Mouse (Mus musculus) neural tube, embryonic 11.5 days (tissue): Measurements from ENCODE around the gene Bcl2. TPM values are rescaled to one million over a fixed set of nuclear protein-coding genes. Genes with fewer than 3 reads are reported as not detected.

Experiments used
- ATAC-seq: fragments of 200-750 bp; cut with Nextera tagmentation; 2 replicates; pipeline ENCODE4 v1.8.0; 2017; ENCODE audit warnings: moderate number of reproducible peaks, mild to moderate bottlenecking, moderate TSS enrichment, moderate library complexity; ENCODE audit not compliant: insufficient read depth, low FRiP score, low TSS enrichment
- DNase-seq: peaks from one replicate; pipeline ENCODE4 v3.0.0-alpha.2; 2015; ENCODE audit warnings: low spot score
- H3K27ac ChIP-seq: fragments of 300-500 bp; sonication (generic); 2 replicates; pipeline ENCODE4 v1.5.1; 2014; ENCODE audit warnings: low read depth, mild to moderate bottlenecking, low read length
- H3K27me3 ChIP-seq: fragments of 300-500 bp; sonication (generic); 2 replicates; pipeline ENCODE4 v1.6.1; 2014; ENCODE audit warnings: mild to moderate bottlenecking, low read length, mixed read lengths; ENCODE audit not compliant: control insufficient read depth, insufficient read depth
- H3K36me3 ChIP-seq: fragments of 300-500 bp; sonication (generic); 2 replicates; pipeline ENCODE4 v1.6.1; 2014; ENCODE audit warnings: mild to moderate bottlenecking, low read length, moderate library complexity, mixed read lengths; ENCODE audit not compliant: control insufficient read depth, insufficient read depth
- H3K4me1 ChIP-seq: fragments of 300-500 bp; sonication (generic); 2 replicates; pipeline ENCODE4 v1.6.1; 2014; ENCODE audit warnings: low read length, mixed read lengths; ENCODE audit not compliant: control insufficient read depth, insufficient read depth
- H3K4me2 ChIP-seq: fragments of 300-500 bp; sonication (generic); 2 replicates; pipeline ENCODE4 v1.6.1; 2014; ENCODE audit warnings: low read depth, mild to moderate bottlenecking, moderate library complexity
- H3K4me3 ChIP-seq: fragments of 300-500 bp; sonication (generic); 2 replicates; pipeline ENCODE4 v1.5.1; 2014; ENCODE audit warnings: low read depth, low read length
- H3K9ac ChIP-seq: fragments of 300-500 bp; sonication (generic); 2 replicates; pipeline ENCODE4 v1.6.1; 2014; ENCODE audit warnings: mild to moderate bottlenecking, low read length
- H3K9me3 ChIP-seq: fragments of 300-500 bp; sonication (generic); 2 replicates; pipeline ENCODE4 v1.6.1; 2016; ENCODE audit warnings: low read length; ENCODE audit not compliant: control insufficient read depth
- whole genome bisulfite sequencing: fragments of 180-500 bp; shearing (Covaris S2); extraction: QIAGEN DNeasy Blood & Tissue Kit; methylation state at CpG from one replicate; pipeline ENCODE4 v1.1.7; 2014; 5-methylcytosine and 5-hydroxymethylcytosine counted together
- polyA plus RNA-seq: library from polyadenylated mRNA; unstranded; fragments of >200 nt; fragmentation: Nextera tagmentation; extraction: Ambion mirVana; gene quantifications from 2 replicates; pipeline ENCODE4 v1.2.1, GENCODE M21; 2014

The Bcl2 gene
- polyA plus RNA-seq, 1 experiment from 2014 or later = 5.5 TPM

DNA sequence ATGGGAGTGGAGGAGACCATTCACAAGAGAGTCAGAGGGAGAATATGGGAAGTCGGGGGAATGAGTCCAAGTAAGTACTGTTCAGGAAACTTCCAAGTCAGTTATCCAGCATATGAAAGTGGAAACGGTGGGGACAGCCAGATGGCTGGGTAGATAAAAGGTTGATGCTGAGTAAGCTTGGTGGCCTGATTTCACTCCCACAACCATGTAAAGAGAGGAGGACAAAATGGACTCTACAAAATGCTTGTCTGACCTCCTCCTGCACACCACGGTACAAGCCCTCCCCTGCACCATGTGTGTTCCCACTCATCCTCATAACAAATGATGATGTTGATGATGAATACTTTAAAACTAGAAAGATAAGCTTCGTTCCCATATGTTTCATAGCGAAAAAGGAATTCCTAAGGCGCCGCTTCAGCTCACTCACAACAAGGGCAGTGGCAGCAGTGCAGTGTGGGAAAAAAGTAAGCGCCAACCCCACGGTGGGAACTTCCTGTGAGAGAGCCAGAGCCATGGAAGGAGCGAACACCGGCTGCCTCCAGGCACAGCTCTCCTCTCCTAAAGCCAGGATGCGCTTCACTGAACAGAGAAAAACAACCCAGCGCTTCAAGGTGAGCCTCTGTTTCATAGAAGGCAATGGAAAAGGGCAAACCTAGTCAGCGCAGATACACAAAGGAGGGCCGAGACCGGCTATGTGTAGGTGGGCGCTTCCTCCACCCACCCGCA lies 26.5 kb downstream of the Bcl2 start:
- ATAC-seq = no peak
- H3K4me3 ChIP-seq = no peak overlapping the region
- no peak overlapping the region for H3K4me2 ChIP-seq
- H3K9ac ChIP-seq = no peak overlapping the region
- H3K4me1 ChIP-seq = no peaks in the 10 kb centered on the region
- WGBS = 92% methylated on average over 18 of the region's 18 CpGs
- no peaks in the 10 kb centered on the region for H3K27me3 ChIP-seq
- H3K36me3 ChIP-seq = no peaks in the 10 kb centered on the region
- no peak overlapping the region for H3K27ac ChIP-seq
- H3K9me3 ChIP-seq = no peaks in the 10 kb centered on the region
- no peak for DNase-seq

DNA sequence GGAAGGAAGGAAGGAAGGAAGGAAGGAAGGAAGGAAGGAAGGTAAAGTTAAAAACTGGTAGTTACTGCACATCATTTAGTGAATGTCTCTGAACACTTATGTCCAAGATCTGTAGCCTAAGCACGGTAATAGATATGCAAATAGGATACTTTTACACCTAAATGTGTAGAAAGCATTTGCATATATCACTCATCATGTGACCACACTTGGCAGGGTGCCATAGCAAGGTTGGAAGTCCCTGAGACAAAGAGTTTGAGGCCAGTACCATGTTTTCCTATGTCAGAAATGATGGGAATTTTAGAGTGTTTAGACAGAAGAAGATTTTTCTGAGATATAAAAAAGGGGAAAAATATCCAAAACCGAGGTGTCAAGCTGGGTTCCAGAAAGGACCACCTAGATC lies 28.4 kb downstream of the Bcl2 start:
- ATAC-seq = no peak
- Histone ChIP-seq H3K4me2 (no peak overlapping the region), H3K27ac (no peak overlapping the region), H3K4me1 (no peaks in the 10 kb centered on the region), H3K9me3 (no peaks in the 10 kb centered on the region), H3K27me3 (no peaks in the 10 kb centered on the region), H3K4me3 (no peak overlapping the region), H3K9ac (no peak overlapping the region), H3K36me3 (no peaks in the 10 kb centered on the region)
- WGBS = 78% methylated on average over 2 of the region's 2 CpGs
- DNase-seq = no peak

DNA sequence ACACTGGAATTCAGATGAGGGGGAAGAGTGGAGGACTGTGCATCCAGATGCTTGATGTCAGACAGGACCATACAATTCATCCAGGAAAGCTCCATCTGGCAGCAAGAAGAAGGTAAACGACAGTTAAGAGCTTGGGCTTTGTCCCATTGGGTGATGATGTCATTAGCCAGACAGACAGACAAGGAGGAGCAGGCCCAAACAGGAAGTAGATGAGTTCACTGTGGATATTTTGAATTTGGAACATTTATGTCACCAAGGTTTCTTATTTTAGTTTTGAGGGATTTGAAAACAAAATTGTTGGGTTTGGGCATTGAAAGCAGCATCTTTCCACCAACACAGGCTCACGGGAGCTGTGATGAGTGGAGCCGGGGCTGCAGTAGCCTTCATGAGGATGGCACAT lies 29.5 kb downstream of the Bcl2 start:
- no peak overlapping the region for H3K27ac ChIP-seq
- no peak overlapping the region for H3K4me2 ChIP-seq
- no peak for DNase-seq
- no peaks in the 10 kb centered on the region for H3K36me3 ChIP-seq
- no peak for ATAC-seq
- no peak overlapping the region for H3K9ac ChIP-seq
- H3K27me3 ChIP-seq = no peaks in the 10 kb centered on the region
- no peaks in the 10 kb centered on the region for H3K9me3 ChIP-seq
- WGBS = 81% methylated on average over 3 of the region's 3 CpGs
- no peak overlapping the region for H3K4me3 ChIP-seq
- no peaks in the 10 kb centered on the region for H3K4me1 ChIP-seq

- Histone ChIP-seq H3K27me3 (no peaks in the 10 kb centered on the region), H3K9me3 (no peaks in the 10 kb centered on the region), H3K4me3 (no peak overlapping the region), H3K4me1 (no peaks in the 10 kb centered on the region), H3K36me3 (no peaks in the 10 kb centered on the region), H3K9ac (no peak overlapping the region), H3K27ac (no peak overlapping the region), H3K4me2 (no peak overlapping the region)
- WGBS = 86% methylated on average over 3 of the region's 3 CpGs
- no peak for DNase-seq
- ATAC-seq = no peak
Observed at GRCm38 (mm10) chr1:106682829-106683228, 31.2 kb downstream of the Bcl2 start.

DNA sequence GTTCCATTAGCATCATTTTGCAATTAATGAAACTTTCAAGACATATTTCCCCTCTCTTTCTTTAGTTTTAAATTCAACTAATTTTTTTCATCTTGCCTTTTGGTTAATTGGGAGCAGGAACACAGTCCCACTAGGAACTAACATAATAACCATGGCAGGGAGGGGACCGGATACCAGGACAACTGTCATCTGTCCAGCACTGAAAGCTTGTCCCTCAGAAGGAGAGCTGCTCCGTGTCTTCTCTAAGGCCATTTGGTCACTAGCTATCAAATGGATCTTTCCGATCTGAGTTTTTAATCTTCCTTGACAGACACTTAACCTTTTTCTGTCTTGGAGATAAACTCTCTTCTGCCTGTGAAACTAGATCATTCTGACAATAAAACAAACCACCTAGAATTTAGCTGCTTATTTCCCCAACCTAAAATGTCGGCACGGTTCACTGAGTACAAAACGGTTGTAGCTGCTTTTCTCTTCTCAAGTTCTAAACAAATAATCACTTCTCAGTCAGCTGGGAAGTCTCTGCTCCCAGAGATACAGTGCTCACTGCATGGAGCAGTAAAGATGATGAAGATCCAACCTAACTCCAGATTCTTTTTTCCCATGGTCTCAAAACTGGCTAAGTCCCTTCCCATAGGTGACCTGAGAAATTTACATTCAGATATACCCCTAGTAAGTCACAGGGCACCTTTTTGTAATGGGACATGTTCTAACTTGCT lies 34.1 kb downstream of the Bcl2 start:
- Histone ChIP-seq H3K9ac (no peak overlapping the region), H3K27me3 (no peaks in the 10 kb centered on the region), H3K4me3 (no peak overlapping the region), H3K36me3 (no peaks in the 10 kb centered on the region), H3K9me3 (no peaks in the 10 kb centered on the region), H3K27ac (no peak overlapping the region), H3K4me2 (no peak overlapping the region), H3K4me1 (no peaks in the 10 kb centered on the region)
- ATAC-seq = no peak
- 74% methylated on average over 6 of the region's 6 CpGs for WGBS
- DNase-seq = no peak

GRCm38 (mm10) chr1:106678060-106678478 lies 36.0 kb downstream of the Bcl2 start:
- DNase-seq (no peak), ATAC-seq (no peak)
- Histone ChIP-seq H3K9me3 (no peaks in the 10 kb centered on the region), H3K27ac (no peak overlapping the region), H3K36me3 (no peaks in the 10 kb centered on the region), H3K4me3 (no peak overlapping the region), H3K4me2 (no peak overlapping the region), H3K27me3 (no peaks in the 10 kb centered on the region), H3K9ac (no peak overlapping the region), H3K4me1 (no peaks in the 10 kb centered on the region)
- 80% methylated on average over 5 of the region's 5 CpGs for WGBS

- H3K9me3 ChIP-seq = no peaks in the 10 kb centered on the region
- no peak overlapping the region for H3K9ac ChIP-seq
- no peak overlapping the region for H3K4me2 ChIP-seq
- H3K4me3 ChIP-seq = no peak overlapping the region
- 57% methylated on average over 8 of the region's 8 CpGs for WGBS
- no peaks in the 10 kb centered on the region for H3K36me3 ChIP-seq
- no peaks in the 10 kb centered on the region for H3K27me3 ChIP-seq
- ATAC-seq (no peak), DNase-seq (no peak)
- H3K4me1 ChIP-seq = no peaks in the 10 kb centered on the region
- no peak overlapping the region for H3K27ac ChIP-seq
Observed at GRCm38 (mm10) chr1:106666140-106667088, 47.7 kb downstream of the Bcl2 start.

DNA sequence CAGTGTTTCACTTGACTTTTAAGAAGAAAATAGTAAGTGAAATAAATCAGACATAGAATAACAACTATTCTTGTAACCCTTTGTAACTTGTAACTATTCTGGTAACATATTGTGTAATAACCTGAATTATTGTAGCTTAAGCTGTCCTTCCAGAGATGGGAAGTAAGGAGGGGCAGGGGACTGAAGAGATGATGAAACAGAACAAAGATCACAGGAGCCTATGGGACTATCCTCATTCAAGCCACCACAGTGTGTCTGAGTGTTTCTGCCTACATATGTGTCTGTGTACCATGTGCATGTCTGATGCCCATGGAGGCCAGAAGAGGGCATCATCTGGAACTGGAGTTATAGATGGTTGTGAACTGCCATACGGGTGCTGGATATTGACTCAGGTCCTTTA lies 49.1 kb downstream of the Bcl2 start:
- WGBS = 80% methylated on average over 1 of the region's 1 CpGs
- no peak for ATAC-seq
- Histone ChIP-seq H3K27me3 (no peaks in the 10 kb centered on the region), H3K9me3 (no peaks in the 10 kb centered on the region), H3K9ac (no peak overlapping the region), H3K4me3 (no peak overlapping the region), H3K4me2 (no peak overlapping the region), H3K4me1 (no peaks in the 10 kb centered on the region), H3K27ac (no peak overlapping the region), H3K36me3 (no peaks in the 10 kb centered on the region)
- DNase-seq = no peak
